Mouse (Mus musculus) forebrain, embryonic 15.5 days (tissue): Measurements from ENCODE around the gene Pdzd2. TPM values are rescaled to one million over a fixed set of nuclear protein-coding genes. Genes with fewer than 3 reads are reported as not detected.

ENCODE experiments used
- ATAC-seq: fragments of 200-750 bp; cut with Nextera tagmentation; replicated peaks from 2 replicates; pipeline ENCODE4 v1.8.0; 2017; ENCODE audit warnings: mild to moderate bottlenecking, moderate TSS enrichment, moderate library complexity
- H3K27ac ChIP-seq: fragments of 300-500 bp; sonication (generic); replicated peaks from 2 replicates; pipeline ENCODE4 v1.5.1; 2015; ENCODE audit warnings: mild to moderate bottlenecking, inconsistent platforms
- H3K27me3 ChIP-seq: fragments of 300-500 bp; sonication (generic); 2 replicates; pipeline ENCODE4 v1.6.1; 2015; ENCODE audit warnings: inconsistent platforms
- H3K36me3 ChIP-seq: fragments of 300-500 bp; sonication (generic); 2 replicates; pipeline ENCODE4 v1.6.1; 2015; ENCODE audit warnings: mild to moderate bottlenecking, inconsistent platforms
- H3K4me1 ChIP-seq: fragments of 300-500 bp; sonication (generic); 2 replicates; pipeline ENCODE4 v1.6.1; 2015; ENCODE audit warnings: inconsistent platforms
- H3K4me2 ChIP-seq: fragments of 300-500 bp; sonication (generic); replicated peaks from 2 replicates; pipeline ENCODE4 v1.6.1; 2015; ENCODE audit warnings: mild to moderate bottlenecking, inconsistent platforms
- H3K4me3 ChIP-seq: fragments of 300-500 bp; sonication (generic); 2 replicates; pipeline ENCODE4 v1.5.1; 2015; ENCODE audit warnings: mild to moderate bottlenecking, inconsistent platforms
- H3K9ac ChIP-seq: fragments of 300-500 bp; sonication (generic); replicated peaks from 2 replicates; pipeline ENCODE4 v1.6.1; 2015; ENCODE audit warnings: mild to moderate bottlenecking, inconsistent platforms
- H3K9me3 ChIP-seq: fragments of 300-500 bp; sonication (generic); 2 replicates; pipeline ENCODE4 v1.6.1; 2016; ENCODE audit warnings: inconsistent platforms
- WGBS: fragments of 180-500 bp; shearing (Covaris S2); methylation state at CpG from one replicate; pipeline ENCODE4 v1.1.7; 2015; ENCODE audit warnings: mixed read lengths; 5-methylcytosine and 5-hydroxymethylcytosine counted together
- polyA plus RNA-seq: library from polyadenylated mRNA; unstranded; fragments of >200 nt; fragmentation: Nextera tagmentation; extraction: Ambion mirVana; gene quantifications from 2 replicates; pipeline ENCODE4 v1.2.1, GENCODE M21; 2015

Gene Pdzd2
- polyA plus RNA-seq, 1 experiment from 2014 or later, result 10.3 TPM

GRCm38 (mm10) chr15:12479326-12479725 lies 260.4 kb downstream of the Pdzd2 start:
- no peak for ATAC-seq

GRCm38 (mm10) chr15:12473596-12473995 lies 266.1 kb downstream of the Pdzd2 start:
- Histone ChIP-seq H3K27me3 (no peaks in the 10 kb centered on the region), H3K9ac (no peak overlapping the region), H3K27ac (no peak overlapping the region), H3K4me2 (no peak overlapping the region), H3K4me1 (no peaks in the 10 kb centered on the region), H3K4me3 (no peak overlapping the region), H3K9me3 (no peaks in the 10 kb centered on the region), H3K36me3 (no peaks in the 10 kb centered on the region)
- no peak for ATAC-seq
- WGBS, result 83% methylated on average over 7 of the region's 7 CpGs

More at GRCm38 (mm10) chr15:12479326-12479725, 260.4 kb downstream of the Pdzd2 start:
- no peaks in the 10 kb centered on the region for H3K36me3 ChIP-seq
- H3K9ac ChIP-seq, result no peak overlapping the region
- no peak overlapping the region for H3K4me2 ChIP-seq
- no peak overlapping the region for H3K27ac ChIP-seq
- no peaks in the 10 kb centered on the region for H3K9me3 ChIP-seq
- WGBS, result 66% methylated on average over 5 of the region's 5 CpGs
- no peaks in the 10 kb centered on the region for H3K27me3 ChIP-seq
- H3K4me3 ChIP-seq, result no peak overlapping the region
- H3K4me1 ChIP-seq, result 0 out of 2 replicates have a peak, but pooled peaks cover 7% of the 10 kb centered on the region

DNA sequence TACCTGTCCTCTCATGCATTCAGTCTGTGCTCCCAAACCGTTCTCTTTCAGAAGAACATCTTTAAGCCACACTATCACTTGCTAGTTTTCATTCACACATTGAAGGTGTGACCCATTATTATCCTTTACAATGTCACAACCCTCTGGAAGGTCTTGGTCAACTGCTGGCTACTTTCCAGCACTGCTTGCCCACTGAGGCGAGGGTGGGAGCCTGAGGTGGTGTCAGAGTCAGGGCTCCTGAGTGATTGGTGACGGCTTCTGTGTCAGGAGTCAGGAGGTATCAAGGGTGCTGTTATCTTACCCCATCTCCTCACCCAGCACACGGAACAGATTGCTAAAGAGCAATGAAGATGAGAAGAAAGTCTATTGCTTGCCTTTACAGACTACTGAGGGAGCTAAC lies 267.1 kb downstream of the Pdzd2 start:
- Histone ChIP-seq H3K9ac (no peak overlapping the region), H3K4me3 (no peak overlapping the region), H3K27me3 (no peaks in the 10 kb centered on the region), H3K27ac (no peak overlapping the region), H3K4me1 (no peaks in the 10 kb centered on the region), H3K9me3 (no peaks in the 10 kb centered on the region), H3K4me2 (no peak overlapping the region), H3K36me3 (no peaks in the 10 kb centered on the region)
- no peak for ATAC-seq
- WGBS, result 92% methylated on average over 4 of the region's 4 CpGs

DNA sequence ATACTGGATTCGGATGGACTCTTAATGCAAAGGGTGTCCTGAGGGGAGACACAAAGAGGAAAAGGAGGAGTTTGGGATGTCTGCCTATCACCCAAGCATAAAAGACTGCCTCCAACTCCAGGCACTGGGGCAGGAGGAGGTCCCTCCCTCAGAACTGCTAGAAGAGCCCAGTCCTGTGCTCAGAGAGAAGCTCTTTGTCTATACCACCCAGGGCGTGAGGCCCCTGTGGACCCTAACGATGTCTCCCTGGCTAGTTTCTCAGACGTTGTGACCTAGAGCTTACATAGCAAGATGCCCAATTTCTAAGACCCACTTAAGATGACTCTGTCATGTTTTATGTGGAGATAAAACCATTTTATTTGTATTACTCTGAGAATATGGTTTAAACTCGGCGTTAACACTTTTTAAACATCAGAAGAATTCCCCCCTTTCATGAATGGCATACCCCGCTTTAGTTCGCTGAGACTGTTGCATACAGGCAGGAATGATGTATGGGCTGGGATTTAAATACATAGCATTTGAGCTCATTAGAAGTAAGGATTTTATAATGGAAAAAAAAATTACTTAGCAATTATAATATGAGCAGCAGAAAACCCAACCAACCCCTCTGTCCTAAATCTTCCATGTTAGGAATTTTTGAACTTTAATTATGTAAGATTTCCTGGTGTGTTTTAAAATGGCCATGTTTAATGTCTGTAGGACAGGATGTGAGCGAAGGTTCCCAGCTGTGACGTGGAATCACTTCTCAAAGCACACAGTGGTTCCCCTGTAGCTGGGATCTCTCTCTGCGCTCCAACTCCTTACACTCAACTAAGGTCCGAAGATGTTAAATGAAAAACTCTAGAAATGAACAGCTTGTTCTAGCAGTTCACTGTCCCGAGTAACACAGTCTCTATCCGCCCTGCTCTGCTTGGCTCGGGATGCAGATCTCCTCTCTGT lies 268.6 kb downstream of the Pdzd2 start:
- no peak for ATAC-seq
- WGBS, result 44% methylated on average over 15 of the region's 15 CpGs

GRCm38 (mm10) chr15:12468625-12469024 lies 271.1 kb downstream of the Pdzd2 start:
- ATAC-seq, result no peak
- 79% methylated on average over 5 of the region's 5 CpGs for WGBS
- no peak overlapping the region for H3K9ac ChIP-seq

More for the DNA sequence above, 268.6 kb downstream of the Pdzd2 start:
- no peaks in the 10 kb centered on the region for H3K27me3 ChIP-seq
- H3K9me3 ChIP-seq, result no peaks in the 10 kb centered on the region
- no peaks in the 10 kb centered on the region for H3K36me3 ChIP-seq
- no peaks in the 10 kb centered on the region for H3K4me1 ChIP-seq
- no peak overlapping the region for H3K9ac ChIP-seq
- no peak overlapping the region for H3K4me2 ChIP-seq
- H3K27ac ChIP-seq, result no peak overlapping the region
- no peak overlapping the region for H3K4me3 ChIP-seq

GRCm38 (mm10) chr15:12465748-12466147 lies 274.0 kb downstream of the Pdzd2 start:
- no peaks in the 10 kb centered on the region for H3K4me1 ChIP-seq
- no peak overlapping the region for H3K27ac ChIP-seq
- no peak for ATAC-seq
- H3K27me3 ChIP-seq, result no peaks in the 10 kb centered on the region
- WGBS, result 90% methylated on average over 8 of the region's 8 CpGs
- no peak overlapping the region for H3K4me2 ChIP-seq
- no peak overlapping the region for H3K9ac ChIP-seq
- H3K4me3 ChIP-seq, result no peak overlapping the region
- H3K9me3 ChIP-seq, result no peaks in the 10 kb centered on the region
- no peaks in the 10 kb centered on the region for H3K36me3 ChIP-seq

More at GRCm38 (mm10) chr15:12468625-12469024, 271.1 kb downstream of the Pdzd2 start:
- Histone ChIP-seq H3K4me3 (no peak overlapping the region), H3K4me2 (no peak overlapping the region), H3K36me3 (no peaks in the 10 kb centered on the region), H3K4me1 (no peaks in the 10 kb centered on the region), H3K27me3 (no peaks in the 10 kb centered on the region), H3K27ac (no peak overlapping the region), H3K9me3 (no peaks in the 10 kb centered on the region)

DNA sequence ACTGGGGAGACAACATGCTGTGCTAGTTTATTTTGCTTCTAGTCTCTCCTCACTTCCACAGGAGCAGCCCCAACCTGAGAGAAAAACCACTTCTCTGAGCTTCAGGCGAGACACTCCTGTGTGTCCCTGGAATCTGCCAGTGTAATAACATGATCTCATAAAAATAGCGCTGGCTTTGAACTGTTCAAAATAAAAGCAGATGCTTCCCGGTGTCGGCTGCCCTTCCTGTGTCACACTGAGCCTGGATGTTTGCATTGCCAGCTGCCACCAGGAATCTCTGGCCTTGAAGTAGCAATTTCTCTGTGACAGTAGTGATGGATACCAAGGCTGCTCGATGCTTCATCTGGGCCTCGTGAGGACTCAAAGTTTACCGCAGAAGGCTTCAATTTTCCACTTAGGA lies 282.9 kb downstream of the Pdzd2 start:
- no peaks in the 10 kb centered on the region for H3K36me3 ChIP-seq
- no peaks in the 10 kb centered on the region for H3K4me1 ChIP-seq
- H3K27me3 ChIP-seq, result no peaks in the 10 kb centered on the region
- H3K27ac ChIP-seq, result no peak overlapping the region
- H3K4me2 ChIP-seq, result no peak overlapping the region
- no peak overlapping the region for H3K4me3 ChIP-seq
- ATAC-seq, result no peak
- no peak overlapping the region for H3K9ac ChIP-seq
- WGBS, result 75% methylated on average over 7 of the region's 7 CpGs
- H3K9me3 ChIP-seq, result no peaks in the 10 kb centered on the region

DNA sequence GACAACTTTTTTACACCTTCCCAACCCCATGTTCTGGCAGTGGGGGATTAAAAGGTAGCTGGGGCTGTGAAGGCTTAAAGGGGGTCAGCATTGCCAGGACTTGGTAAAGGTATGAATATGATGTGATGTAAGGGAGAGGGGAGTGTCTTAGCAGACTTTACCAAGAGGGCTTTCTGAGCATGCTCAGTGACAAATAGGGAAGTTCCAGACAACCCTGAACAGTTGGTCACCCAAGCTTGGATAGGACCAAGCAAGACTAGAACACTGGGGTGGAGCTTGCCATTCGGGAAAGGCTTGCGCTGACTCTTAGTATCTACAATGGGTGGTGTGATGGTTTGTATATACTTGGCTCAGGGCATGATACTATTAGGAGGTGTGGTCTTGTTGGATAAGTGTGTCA lies 286.4 kb downstream of the Pdzd2 start:
- no peak overlapping the region for H3K4me2 ChIP-seq
- H3K4me1 ChIP-seq, result no peaks in the 10 kb centered on the region
- no peaks in the 10 kb centered on the region for H3K27me3 ChIP-seq
- 95% methylated on average over 2 of the region's 2 CpGs for WGBS
- no peak overlapping the region for H3K4me3 ChIP-seq
- H3K9me3 ChIP-seq, result no peaks in the 10 kb centered on the region
- no peak overlapping the region for H3K27ac ChIP-seq
- no peaks in the 10 kb centered on the region for H3K36me3 ChIP-seq
- H3K9ac ChIP-seq, result no peak overlapping the region
- ATAC-seq, result no peak

- no peak for ATAC-seq
- no peak overlapping the region for H3K4me2 ChIP-seq
- no peak overlapping the region for H3K27ac ChIP-seq
- no peaks in the 10 kb centered on the region for H3K4me1 ChIP-seq
- H3K36me3 ChIP-seq, result no peaks in the 10 kb centered on the region
- no peaks in the 10 kb centered on the region for H3K9me3 ChIP-seq
- H3K9ac ChIP-seq, result no peak overlapping the region
- WGBS, result 86% methylated on average over 6 of the region's 6 CpGs
- H3K4me3 ChIP-seq, result no peak overlapping the region
- no peaks in the 10 kb centered on the region for H3K27me3 ChIP-seq
Measured at GRCm38 (mm10) chr15:12452141-12452995, 287.4 kb downstream of the Pdzd2 start.

DNA sequence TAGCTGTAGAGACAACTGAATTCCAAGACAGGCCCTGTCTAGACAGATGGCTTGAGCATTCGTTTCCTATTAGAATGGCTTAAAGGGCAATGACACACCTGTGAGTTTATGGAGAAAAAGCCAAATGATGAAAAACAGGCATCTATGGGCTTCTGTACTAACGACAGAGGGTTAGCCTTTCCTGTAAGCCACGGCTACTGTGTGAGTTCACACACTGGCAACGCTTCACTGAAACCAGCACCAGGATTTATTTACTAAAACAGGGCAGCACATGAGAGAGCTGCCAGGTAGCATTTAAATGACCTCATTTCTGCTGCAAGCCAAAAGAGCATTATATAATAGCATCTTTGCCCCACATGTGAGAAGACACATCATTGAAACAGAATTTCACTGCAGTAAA lies 288.3 kb downstream of the Pdzd2 start:
- 60% methylated on average over 4 of the region's 4 CpGs for WGBS
- ATAC-seq, result no peak
- no peak overlapping the region for H3K4me3 ChIP-seq
- H3K4me2 ChIP-seq, result no peak overlapping the region
- H3K27me3 ChIP-seq, result no peaks in the 10 kb centered on the region
- H3K9me3 ChIP-seq, result no peaks in the 10 kb centered on the region
- no peaks in the 10 kb centered on the region for H3K4me1 ChIP-seq
- no peak overlapping the region for H3K9ac ChIP-seq
- H3K36me3 ChIP-seq, result no peaks in the 10 kb centered on the region
- no peak overlapping the region for H3K27ac ChIP-seq

DNA sequence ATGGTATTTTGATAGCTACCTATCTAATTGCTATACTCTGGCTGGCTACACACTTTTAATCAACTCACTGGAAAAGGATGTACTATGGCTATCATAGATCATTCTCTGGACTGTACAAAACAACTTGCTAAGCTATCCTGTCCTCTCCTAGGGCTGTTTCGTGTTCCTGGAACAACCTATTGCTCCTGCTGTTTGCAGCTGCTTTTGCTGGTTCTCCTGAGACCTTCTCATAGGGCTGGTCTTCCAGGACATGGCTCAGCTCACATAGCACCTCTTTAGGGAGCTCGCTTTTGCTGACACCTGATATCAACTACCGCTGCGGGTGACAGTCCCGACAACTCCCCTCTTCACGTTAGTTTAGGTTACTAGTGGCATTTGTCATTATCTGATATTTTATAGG lies 288.9 kb downstream of the Pdzd2 start:
- no peak for ATAC-seq

DNA sequence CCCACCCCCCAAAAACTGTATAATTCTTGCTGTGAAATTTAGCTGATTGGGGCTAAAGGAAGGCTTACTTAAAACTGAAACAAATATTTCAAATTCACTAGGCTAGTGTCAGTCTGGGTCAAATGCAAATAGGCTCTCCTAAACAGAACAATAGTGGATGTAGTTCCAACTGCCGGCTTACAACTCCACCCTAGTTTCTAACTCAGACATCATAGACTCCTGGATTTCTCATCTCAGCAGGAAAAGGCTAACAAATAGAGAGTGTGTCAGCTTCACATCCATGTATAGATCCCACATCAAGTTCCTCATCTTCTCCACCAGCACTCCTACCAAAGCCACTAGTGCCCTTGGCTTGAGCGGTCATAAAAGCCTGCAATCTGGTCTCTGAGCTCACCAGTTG lies 290.4 kb downstream of the Pdzd2 start:
- no peaks in the 10 kb centered on the region for H3K27me3 ChIP-seq
- no peak for ATAC-seq
- H3K4me2 ChIP-seq, result no peak overlapping the region
- H3K36me3 ChIP-seq, result no peaks in the 10 kb centered on the region
- WGBS, result 76% methylated on average over 2 of the region's 2 CpGs
- H3K4me3 ChIP-seq, result no peak overlapping the region
- no peak overlapping the region for H3K9ac ChIP-seq
- no peaks in the 10 kb centered on the region for H3K4me1 ChIP-seq
- H3K9me3 ChIP-seq, result no peaks in the 10 kb centered on the region
- H3K27ac ChIP-seq, result no peak overlapping the region

More for the DNA sequence above, 288.9 kb downstream of the Pdzd2 start:
- no peaks in the 10 kb centered on the region for H3K36me3 ChIP-seq
- H3K27ac ChIP-seq, result no peak overlapping the region
- no peak overlapping the region for H3K4me3 ChIP-seq
- H3K4me2 ChIP-seq, result no peak overlapping the region
- H3K4me1 ChIP-seq, result no peaks in the 10 kb centered on the region
- no peaks in the 10 kb centered on the region for H3K27me3 ChIP-seq
- 93% methylated on average over 6 of the region's 6 CpGs for WGBS
- no peaks in the 10 kb centered on the region for H3K9me3 ChIP-seq
- no peak overlapping the region for H3K9ac ChIP-seq
